Mouse (Mus musculus) frontal cortex, adult (tissue): ENCODE results near the gene Rtn4rl1.
"Not testable (repeated sequence)": the region's sequence is repeated elsewhere in the genome, so short reads cannot be mapped to it uniquely, and the experiment has no call there.

Experiments
- ATAC-seq: cut with Nextera tagmentation; 2 replicates; pipeline ENCODE4 v1.9.2; 2017; ENCODE audit warnings: mild to moderate bottlenecking, moderate library complexity, mixed read lengths; ENCODE audit not compliant: low TSS enrichment

Rtn4rl1 gene

DNA sequence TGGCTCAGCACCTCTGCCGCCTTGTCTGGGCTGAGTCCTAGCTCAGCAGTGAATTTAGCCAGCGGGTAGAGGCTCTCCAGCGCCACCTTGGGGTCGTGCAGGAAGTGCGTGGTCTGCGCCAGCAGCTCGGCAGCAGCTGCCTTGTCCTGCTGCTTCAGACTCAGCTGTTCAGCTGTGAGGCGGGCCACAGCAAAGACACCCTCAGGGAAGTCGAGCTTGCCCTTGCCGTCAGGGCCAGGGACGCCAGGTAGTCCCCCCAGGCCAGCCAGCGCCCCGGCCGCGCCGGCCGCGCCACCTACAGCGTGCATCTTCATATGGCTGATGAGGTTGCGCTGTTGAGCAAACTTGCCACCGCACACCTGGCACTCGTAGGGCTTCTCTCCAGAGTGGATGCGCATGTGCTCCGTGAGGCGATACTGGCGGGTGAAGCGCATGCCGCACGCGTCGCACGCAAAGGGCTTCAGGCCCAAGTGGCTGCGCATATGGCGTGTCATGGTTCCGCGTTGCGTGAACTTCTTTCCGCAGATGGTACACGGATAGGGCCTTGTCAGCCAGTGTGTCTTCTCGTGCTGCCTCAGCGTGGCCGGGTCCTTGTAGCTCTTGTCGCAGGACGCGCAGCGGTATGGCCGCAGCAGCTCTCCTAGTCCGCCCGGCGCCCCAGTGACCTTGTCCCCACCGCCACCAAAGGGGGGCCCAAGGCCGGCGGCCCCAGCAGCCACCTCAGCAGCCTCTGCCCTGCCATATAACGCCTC, 28.0 kb upstream of the Rtn4rl1 start:
- ATAC-seq, result peak; percentile 41

GRCm38 (mm10) chr11:75166193-75166842, 27.3 kb upstream of the Rtn4rl1 start:
- no peak for ATAC-seq

DNA sequence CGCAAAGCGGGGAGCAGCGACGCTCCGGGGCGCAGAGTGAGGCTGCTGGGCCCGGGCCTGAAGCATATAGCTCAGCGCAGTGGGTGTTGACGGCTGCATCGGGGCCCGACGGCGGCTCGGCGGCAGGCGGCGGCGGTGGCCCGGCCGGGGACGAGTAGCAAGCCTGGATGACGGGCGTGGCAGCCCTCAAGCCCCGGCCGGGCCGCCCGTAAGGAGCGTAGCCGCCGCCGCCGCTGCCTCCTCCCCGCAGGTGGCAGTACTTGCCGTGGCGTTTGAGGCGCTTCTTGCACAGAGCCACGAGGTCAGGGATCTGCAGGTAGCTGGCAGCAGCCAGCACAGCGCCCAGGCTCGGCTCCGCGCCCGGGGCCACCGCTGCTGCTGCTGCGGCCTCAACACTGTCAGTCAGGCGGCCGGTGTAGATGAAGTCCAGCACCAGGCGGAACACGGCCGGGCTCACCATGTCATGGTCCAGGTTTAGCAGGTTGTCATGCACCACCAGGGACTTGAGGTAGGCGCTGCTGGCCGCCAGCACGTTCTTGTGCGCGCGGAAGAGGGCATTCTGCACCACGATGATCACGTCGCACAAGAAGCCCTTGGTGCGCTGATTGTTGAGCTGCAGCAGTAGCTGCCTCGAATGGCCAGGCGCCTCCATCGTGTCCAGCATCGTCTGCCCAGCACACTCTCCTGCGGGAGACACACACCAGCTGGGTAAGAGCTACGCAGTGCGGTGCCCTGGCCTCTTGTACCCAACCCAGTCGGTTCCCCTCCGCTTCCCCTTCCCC, 26.5 kb upstream of the Rtn4rl1 start:
- ATAC-seq, result no peak

DNA sequence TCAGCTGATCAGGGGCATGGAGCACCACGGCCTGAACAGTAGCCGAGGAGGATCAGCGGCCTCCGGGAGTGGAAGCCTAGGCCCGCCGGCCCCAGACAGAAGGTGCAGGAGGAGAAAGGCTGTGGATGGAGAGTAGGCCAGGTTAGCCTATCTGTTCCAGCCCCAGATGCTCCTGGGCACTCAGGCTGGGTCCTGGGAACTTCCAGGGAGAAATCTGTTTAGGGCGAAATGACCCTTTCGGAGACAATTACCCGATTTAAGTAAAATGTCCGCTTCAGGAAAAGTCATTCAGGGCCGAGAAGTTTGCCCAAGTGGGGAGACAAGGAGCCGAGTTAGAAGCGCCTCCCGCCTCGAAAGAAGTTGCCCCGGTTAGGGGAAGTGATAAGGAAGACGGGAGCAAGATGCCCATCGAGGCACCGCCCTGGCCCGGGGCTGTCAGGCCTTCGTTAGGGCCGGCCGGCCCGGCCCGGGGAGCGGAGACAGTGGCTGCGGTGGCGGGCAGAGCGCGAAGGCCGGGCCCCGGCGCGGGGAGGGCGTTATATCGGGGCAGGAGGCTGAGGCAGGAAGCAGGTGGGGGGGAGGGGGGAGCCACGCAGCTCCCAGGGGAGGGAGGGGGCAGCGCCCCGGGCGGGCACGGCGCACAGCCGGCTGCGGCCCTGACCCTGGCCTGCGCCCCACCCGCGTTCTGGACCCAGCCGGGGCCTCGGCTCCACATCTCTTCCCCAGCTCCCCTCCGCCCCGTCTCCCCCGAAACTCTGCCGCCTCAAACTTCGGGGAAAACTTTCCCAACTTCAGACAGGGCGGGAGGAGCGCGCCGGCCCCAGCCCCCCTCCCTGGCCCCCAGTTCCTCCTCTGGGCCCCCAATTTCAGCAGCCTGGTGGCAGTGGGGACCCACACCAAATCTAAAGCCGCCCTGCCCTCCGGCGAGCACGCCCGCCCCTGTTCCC, 25.7 kb upstream of the Rtn4rl1 start:
- no peak for ATAC-seq

DNA sequence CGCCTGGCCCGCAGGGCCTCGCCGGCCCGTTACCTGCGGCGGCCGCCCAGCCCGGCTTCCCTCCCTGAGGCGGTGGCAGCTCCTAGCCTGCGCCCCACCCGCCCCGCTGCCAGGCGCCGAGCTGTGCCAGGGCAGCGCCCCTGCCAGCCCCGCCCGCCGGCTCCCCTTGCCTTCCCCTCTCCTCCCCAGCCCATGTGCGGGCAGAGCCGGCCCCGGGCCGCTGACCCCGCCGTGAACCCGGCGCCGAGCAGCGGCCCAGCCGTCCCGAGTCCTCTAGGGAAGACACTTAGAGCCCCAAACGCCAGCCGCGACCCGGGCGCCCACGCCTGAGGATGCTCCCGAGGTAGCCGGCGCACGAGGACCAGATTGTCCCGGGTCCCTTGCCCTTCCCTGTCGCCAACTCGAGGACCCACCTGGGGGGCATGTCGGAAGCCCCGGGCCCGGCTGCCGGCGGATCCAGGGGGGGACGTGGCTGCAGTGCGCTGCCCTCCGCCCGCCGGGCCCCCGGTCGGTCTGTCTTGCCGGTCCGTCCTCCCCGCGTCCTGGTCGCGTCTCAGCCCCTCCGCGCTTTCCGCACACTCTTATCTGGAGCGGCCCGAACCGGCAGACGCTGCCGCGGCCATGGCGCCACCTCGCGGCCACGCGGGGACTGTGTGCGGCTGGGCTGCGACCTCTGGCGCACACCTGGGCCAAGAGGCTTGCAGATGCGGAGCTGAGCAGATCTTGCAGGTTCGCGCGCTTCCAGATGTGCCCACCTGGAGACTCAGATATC, 24.8 kb upstream of the Rtn4rl1 start:
- ATAC-seq, result no peak

DNA sequence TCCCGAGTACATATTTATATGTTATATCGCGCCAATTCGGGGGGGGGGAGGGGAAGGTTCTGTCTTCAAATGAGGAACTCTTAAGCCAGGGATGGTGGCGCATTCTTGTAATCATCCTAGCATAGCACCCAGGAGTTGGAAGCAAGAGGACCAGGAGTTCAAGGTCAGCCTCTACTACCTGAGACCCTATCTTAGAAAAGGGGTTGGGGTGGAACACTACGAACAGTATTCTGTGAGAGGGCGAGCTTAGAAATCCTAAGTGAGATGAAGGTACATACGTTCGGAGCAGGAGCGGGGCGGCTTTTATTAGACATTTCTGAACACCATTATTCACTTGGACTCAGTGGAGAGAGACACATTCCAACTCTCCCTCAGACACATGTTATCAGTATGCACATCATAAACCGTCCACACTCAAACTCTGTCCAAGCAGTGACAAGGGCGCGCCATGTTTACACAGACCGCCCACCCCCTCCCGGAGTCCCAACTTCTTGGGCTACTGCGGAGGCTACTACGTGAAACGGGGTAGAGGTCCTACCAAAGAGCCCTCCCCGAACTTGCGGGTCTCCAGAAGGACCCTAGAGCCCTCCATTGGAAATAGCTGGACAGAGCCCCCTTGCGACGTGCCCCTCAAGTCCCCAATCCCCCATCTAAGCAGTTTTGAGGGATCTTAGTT, 24.0 kb upstream of the Rtn4rl1 start, which contains the start of gene Hic1:
Gene Hic1, minus strand, starts transcription at position 115 of the 676 bp plus-strand sequence.
- ATAC-seq, result no peak

GRCm38 (mm10) chr11:75170136-75170751, 23.3 kb upstream of the Rtn4rl1 start:
- ATAC-seq, result peak; percentile 32

DNA sequence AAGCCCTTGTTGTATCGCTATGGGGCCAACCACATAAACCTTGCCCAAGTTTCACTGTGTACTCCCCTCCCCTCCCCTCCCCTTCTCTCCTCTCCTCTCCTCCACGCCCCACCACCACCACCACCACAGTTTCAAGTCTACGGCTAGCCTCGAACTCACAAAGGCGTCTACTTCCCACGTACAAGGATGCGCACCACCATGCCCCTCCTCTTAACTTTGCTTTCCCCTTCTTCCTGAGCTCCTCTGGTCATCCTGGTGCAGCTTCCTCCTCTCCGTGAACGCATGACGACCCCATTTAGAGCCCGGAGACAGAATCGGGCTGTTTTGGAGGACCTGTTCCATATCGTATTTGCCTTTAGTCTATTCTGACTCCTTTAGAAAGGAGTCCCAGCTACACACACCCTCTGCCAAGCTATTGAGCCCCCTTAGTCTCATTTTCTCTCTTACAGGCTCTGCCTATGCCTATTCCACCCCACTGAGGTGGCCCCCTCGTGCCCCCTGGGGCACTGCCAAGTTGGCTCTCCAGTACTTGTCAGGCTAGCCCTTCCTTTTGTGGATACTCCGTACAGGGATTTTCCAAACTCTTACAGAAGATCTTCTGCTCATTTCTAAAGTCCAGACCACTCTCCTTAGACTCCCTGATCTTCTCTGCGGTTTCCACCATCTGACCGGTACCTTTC, 22.3 kb upstream of the Rtn4rl1 start:
- ATAC-seq, result no peak

GRCm38 (mm10) chr11:75172151-75173094, 21.2 kb upstream of the Rtn4rl1 start:
- no peak for ATAC-seq

DNA sequence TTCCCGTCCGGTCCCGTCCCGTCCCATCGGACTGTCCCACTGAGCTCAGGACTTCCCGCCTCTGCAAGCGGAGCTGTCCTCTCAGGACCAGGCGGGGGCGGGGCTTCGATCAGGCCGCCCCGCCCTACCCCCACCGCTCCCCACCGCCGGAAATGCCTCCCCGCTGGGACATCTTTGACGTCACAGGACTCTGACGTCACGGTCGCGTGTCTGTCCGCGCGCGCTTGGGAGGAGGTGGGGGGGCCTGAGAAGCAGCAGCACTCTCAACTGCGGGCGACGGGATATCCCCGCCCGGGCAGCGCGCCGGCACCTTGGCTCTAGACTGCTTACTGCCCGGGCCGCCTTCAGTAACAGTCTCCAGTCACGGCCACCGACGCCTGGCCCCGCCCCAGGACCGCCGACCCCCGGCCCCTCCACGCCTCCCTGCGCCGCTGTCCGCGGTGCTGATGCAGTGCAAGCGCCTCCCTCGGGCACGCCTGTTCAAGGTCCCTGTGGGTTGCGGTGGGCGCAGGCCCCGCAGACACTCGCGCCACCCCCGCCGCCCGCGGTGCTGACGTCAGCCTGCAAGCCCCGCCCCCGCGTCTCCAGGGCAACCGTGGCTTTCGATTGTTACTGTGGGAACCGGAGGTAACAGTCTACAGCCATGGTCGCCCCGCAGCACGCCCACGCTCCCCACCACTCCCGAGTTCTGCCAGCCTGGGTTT, 20.3 kb upstream of the Rtn4rl1 start:
- ATAC-seq, result peak; percentile 7

- peak; percentile 18 for ATAC-seq
These were observed 19.8 kb upstream of the Rtn4rl1 start for GRCm38 (mm10) chr11:75173799-75174165.

- ATAC-seq, result not testable (repeated sequence)
These were observed 19.0 kb upstream of the Rtn4rl1 start for GRCm38 (mm10) chr11:75174574-75174973.

DNA sequence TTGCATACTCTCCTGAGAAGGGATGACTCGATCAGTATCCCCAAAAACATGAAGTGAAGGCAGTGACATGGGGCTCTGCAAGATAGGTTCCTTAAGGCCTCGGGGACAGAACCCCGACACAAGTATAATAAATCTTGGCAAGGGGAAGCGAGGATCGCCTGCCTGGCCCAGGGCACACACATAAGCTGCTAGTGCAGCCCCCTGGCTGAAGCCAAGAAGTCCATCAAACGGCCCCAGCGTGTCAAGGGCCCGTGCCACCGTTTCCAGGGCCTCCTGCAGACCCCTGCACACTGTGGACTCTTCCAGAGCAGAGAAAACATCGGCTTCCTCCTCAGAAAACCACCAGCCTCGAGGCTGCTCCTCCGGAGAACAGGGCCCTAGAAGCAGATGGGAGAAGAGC, 15.6 kb upstream of the Rtn4rl1 start:
- ATAC-seq, result no peak

GRCm38 (mm10) chr11:75178672-75179208, 14.8 kb upstream of the Rtn4rl1 start, which contains the start of gene Ovca2:
Gene Ovca2, minus strand, starts transcription at chr11:75178835.
- peak; percentile 77 for ATAC-seq

GRCm38 (mm10) chr11:75183917-75184570, 9.5 kb upstream of the Rtn4rl1 start:
- ATAC-seq, result peak; percentile 74

DNA sequence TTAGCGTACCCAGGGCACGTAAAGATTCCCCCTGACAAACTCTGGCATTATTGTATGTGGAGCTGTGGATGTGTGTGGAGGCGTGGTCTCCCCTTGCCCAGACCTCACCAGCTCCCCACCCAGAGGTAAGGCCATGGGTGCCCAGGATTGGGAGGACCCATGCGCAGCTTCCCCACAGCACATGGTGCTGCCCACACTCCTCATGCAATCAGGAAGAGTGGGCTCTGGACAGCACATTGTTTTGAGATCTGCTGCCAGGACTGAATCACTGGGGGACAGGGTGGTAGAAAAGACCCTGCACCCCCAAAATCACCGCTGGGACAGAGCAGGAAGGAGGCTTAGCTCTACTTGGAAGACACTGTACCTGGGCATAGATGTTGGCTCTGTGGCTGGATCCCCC, 9.0 kb upstream of the Rtn4rl1 start:
- ATAC-seq, result peak; percentile 48; the same call in 1 of the 2 replicates
